Mouse (Mus musculus) left cerebral cortex, postnatal 4 days (tissue): Measurements from ENCODE around the gene Gm37240. TPM values are rescaled to one million over a fixed set of nuclear protein-coding genes. Genes with fewer than 3 reads are reported as not detected.

ENCODE experiments used
- DNase-seq: peaks from one replicate; pipeline ENCODE4 v3.0.0-alpha.2; 2022
- intact Hi-C: fragments of 180-260 bp; cut with DNase I; formaldehyde crosslinking; loops from one replicate; pipeline ENCODE4 v1.15.1; 2025
- total RNA-seq, 2 experiments: library from RNA; stranded (reverse); gene quantifications; 2 replicates each; pipeline ENCODE4 v1.2.3; 2021

The Gm37240 gene
- total RNA-seq, 2 experiments from 2014 or later = 3.3 to 3.6 TPM

- intact Hi-C loops = no loop called here
- no peak for DNase-seq
Measured at GRCm38 (mm10) chr3:85880687-85881086, 6.6 kb downstream of the Gm37240 start.

- DNase-seq = no peak
- intact Hi-C loops = no loop called here
Measured at GRCm38 (mm10) chr3:85880068-85880467, 7.2 kb downstream of the Gm37240 start.

- DNase-seq = no peak
- intact Hi-C loops = no loop called here
Measured at GRCm38 (mm10) chr3:85878911-85879310, 8.4 kb downstream of the Gm37240 start.

DNA sequence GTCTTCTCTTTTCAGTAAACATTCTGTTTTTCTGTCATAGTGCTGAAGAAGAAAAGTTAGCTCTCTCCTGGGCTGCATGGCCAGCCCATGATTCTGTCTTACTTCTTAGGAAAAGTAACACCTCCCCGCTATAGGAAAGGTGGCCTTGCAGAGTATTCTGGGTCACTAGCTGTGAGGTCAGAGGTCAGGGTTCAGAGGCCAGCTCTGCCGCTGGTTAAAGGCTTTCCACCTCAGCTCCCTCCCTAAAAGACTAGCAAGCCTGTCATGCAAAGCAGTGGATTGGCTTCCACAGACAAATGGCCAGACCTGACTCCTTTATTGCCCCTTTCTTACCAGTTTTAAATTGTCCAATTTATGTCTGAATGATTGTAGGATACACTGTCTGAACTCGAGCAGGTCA is 23.3 kb downstream of the Gm37240 start:
- intact Hi-C loops = no loop called here

DNA sequence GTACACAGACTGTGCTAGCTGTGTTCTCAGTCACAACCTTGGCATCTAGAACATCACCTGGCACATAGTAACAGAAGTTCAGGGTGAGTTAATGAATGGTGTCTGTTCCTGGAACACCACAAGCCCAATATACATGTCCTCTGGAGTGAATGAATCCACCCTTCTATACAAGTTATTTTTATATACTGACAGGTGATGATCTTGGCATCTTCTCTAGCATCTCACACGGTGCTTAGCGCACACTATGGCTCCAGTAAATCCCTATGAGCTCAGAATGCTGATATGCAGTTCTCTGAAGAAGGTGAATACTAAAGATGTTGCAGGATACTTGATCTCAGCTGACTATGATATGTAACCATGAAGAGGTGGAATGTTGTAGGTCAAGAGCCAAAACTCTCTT is 24.4 kb downstream of the Gm37240 start:
- intact Hi-C loops = no loop called here
- no peak for DNase-seq

More for the DNA sequence above, 23.3 kb downstream of the Gm37240 start:
- no peak for DNase-seq

DNA sequence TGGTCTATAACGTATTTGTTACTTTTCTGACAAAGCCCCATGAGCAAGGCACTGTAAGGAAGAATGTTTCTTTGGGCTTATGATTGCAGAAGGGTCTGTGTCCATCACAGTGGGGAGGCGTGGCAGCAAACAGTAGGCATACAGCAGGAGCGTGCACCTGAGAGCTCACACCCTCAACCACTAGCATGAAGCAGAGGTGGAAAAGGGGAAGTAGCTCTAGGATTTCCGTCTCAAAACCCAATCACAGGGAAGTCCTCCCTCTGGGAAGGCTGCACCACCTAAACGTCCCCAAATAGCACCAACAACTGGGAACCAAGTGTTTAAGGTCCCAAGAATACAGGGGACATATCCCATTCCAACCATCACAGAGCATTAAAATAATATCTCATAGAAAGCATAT is 26.3 kb downstream of the Gm37240 start:
- intact Hi-C loops = no loop called here
- DNase-seq = no peak

DNA sequence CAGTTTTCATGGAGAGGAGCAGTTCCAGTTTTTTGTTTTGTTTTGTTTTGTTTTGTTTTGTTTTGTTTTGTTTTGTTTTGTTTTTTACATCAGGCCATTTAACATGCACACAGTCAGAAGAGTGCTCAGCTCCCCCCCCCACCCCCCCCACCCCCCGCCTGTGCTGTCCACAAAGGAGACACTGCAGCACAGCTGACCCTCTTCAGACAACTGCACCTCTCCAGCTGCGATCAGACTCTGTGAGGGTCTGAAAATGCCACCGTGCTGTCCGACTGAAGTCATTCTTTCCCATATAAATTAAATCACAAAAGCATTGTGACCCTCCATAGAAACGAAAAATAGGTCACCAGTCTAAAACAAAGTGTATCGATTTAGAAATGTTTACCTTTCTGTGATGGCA is 28.0 kb downstream of the Gm37240 start:
- no peak for DNase-seq
- intact Hi-C loops = no loop called here

GRCm38 (mm10) chr3:85858140-85859135 is 28.9 kb downstream of the Gm37240 start:
- intact Hi-C loops = no loop called here
- no peak for DNase-seq

DNA sequence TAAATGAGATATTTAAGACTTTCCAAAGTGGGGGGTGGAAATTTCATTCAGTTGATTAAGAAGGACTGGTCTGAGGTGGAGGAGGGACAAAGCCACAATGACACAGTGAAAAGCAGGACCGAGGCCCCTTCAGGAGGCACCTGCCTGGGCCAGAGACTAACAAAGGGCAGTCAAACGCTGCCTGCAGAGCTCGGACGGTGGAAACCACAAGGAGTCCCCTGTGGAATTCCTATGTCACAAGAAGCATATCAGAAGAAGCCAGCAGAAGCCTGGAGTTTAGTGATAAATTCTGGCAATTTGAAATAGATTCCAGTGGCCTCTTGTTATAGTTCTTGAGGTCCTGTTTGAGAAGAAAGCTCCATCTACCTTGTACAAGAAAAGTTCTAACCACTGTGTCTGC is 30.2 kb downstream of the Gm37240 start:
- no peak for DNase-seq
- intact Hi-C loops = no loop called here

DNA sequence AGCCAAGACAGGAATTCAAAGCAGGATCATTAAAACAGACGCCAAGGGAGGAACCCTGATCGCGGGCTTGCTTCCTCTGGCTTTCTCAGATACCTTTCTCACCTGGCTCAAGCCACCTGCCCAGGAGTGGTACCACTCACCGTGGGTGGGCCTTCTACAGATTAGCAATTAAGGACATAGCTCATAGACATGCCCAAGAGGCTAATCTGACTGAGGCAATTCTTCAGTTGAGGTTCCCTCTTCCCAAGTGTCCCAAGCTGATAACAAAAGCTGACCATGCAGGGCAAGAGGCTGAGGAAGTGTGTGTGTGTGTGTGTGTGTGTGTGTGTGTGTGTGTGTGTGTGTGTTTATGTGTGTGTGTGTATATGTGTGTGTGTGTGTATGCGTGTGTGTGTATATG is 31.4 kb downstream of the Gm37240 start:
- no peak for DNase-seq
- intact Hi-C loops = no loop called here

- DNase-seq = no peak
- intact Hi-C loops = no loop called here
Measured at GRCm38 (mm10) chr3:85855043-85855442, 32.3 kb downstream of the Gm37240 start.

- intact Hi-C loops = no loop called here
- DNase-seq = no peak
Measured at GRCm38 (mm10) chr3:85854143-85854542, 33.2 kb downstream of the Gm37240 start.

DNA sequence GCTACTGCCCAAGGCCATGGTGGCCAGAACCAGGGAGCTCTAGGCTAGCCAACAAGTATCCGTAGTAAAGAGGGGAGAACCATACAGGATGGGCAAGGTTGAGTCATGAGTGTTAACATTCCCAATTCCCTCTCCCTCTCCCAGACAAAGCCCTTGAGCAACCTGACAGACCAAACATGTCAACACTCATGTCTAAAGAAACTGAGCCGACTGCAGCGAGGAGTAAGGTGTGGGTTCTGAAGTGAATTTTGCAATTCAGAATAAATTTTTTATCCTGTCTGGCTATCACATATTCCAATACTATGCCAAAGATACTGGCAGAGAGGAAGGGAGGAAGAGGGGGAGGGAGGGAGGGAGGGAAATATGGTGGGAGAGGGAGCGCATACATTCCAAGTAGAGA is 33.6 kb downstream of the Gm37240 start:
- intact Hi-C loops = no loop called here
- no peak for DNase-seq

GRCm38 (mm10) chr3:85850079-85850478 is 37.2 kb downstream of the Gm37240 start:
- intact Hi-C loops = no loop called here
- DNase-seq = no peak

- intact Hi-C loops = no loop called here
- no peak for DNase-seq
Measured at GRCm38 (mm10) chr3:85846316-85846715, 41.0 kb downstream of the Gm37240 start.

DNA sequence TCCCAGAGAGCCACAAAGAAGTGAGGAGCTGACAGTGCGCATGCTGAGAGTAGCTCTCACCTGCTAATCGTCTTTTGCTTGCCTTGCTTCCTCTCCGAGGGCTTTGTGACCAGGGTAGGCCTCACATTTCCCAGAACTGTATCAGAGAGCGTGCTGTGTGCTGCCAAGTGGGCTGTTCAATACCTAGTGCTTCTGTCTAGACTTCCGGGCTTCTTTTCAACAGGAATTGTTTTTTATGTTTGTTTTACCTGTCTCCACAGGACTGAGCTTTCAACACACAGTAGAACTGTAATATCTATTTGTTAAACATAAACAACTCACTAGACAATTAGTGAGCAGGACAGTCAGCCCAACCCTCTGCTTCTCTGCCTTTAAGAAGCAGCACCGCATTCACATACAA is 42.0 kb downstream of the Gm37240 start:
- intact Hi-C loops = no loop called here
- DNase-seq = no peak

GRCm38 (mm10) chr3:85842881-85843218 is 44.5 kb downstream of the Gm37240 start:
- DNase-seq = no peak
- intact Hi-C loops = no loop called here

DNA sequence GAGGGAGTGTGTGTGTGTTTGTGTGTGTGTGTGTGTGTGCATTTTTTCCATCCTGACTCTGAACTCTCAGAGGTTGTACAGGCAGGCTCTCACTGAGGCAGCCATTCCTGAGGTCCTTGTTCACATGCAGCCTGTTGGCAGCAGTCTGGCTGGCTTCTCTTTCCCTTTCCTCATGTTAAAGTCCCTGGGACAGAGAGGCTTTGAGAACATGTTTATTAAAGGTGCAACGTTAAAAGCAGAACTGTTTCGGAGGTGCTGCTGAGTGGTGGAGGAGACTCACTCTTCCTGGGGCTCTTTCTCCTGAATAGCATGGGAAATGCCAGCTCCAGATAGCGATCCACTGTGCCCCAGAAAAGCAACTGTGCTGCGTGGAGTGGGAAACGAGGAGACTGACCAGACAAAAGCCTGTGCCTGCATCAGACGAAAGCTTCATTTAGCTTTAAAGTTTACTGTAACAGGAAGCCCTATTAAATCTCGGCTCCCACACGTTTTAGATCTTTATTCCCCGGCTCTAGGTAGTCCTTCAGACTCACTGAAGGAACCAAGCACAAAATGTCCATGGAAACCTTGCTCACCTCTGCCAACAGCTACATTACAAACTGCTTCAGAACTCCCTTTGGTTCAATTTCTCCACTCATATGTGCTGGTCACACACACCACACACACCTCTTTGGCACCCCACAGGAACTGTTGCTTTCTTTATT is 45.0 kb downstream of the Gm37240 start:
- no peak for DNase-seq
- intact Hi-C loops = no loop called here

GRCm38 (mm10) chr3:85841454-85842176 is 45.7 kb downstream of the Gm37240 start:
- no peak for DNase-seq
- intact Hi-C loops = no loop called here

- intact Hi-C loops = no loop called here
Measured at GRCm38 (mm10) chr3:85833627-85834026, 53.7 kb downstream of the Gm37240 start.

GRCm38 (mm10) chr3:85832490-85833155 is 54.7 kb downstream of the Gm37240 start:
- no peak for DNase-seq
- intact Hi-C loops = no loop called here

More at GRCm38 (mm10) chr3:85833627-85834026, 53.7 kb downstream of the Gm37240 start:
- no peak for DNase-seq
